Mouse (Mus musculus): ENCODE measurements at regions not wholly inside any gene's neighbourhood (a gene's known extent, or its start where the extent isn't known, plus 50 kb on each side); places are given as distances from the start of the nearest gene placed in this dataset.
A peak's percentile ranks its signal among the peaks of the same experiment; 100 is the strongest.

GRCm38 (mm10) chr12:51024057-51024743 is 323.7 kb upstream of the G2e3 start:
- Histone ChIP-seq H3K27me3 (ENCODE audit: control insufficient read depth, insufficient read depth, low read length) (0 out of 2 replicates have a peak, but pooled peaks cover 7% of the 10 kb centered on the region), H3K36me3 (ENCODE audit: control insufficient read depth, insufficient read depth, low read length) (no peaks in the 10 kb centered on the region), H3K4me2 (ENCODE audit: low read length) (no peak overlapping the region), H3K9ac (replicated peaks; ENCODE audit: low read length) (no peak overlapping the region), H3K27ac (replicated peaks; ENCODE audit: low read depth, low read length) (no peak overlapping the region), H3K9me3 (ENCODE audit: control insufficient read depth, low read length) (no peaks in the 10 kb centered on the region), H3K4me3 (replicated peaks; ENCODE audit: low read depth, low read length) (no peak overlapping the region), H3K4me1 (ENCODE audit: control insufficient read depth, insufficient read depth, low read length) (peaks cover 8% of the 10 kb centered on the region; the same call in 1 of the 2 replicates)
- WGBS = 92% methylated on average over 3 of the region's 3 CpGs
- peak; percentile 62; the same call in 1 of the 2 replicates for ATAC-seq (ENCODE audit: low FRiP score, low TSS enrichment)
- DNase-seq = no peak

- no peak for ATAC-seq (ENCODE audit: low FRiP score, low TSS enrichment)
Observed at GRCm38 (mm10) chr12:51018185-51018584, 329.7 kb upstream of the G2e3 start.

GRCm38 (mm10) chr12:51016081-51016480 is 331.8 kb upstream of the G2e3 start:
- Histone ChIP-seq H3K9me3 (ENCODE audit: control insufficient read depth, low read length) (no peaks in the 10 kb centered on the region), H3K4me3 (replicated peaks; ENCODE audit: low read depth, low read length) (no peak overlapping the region), H3K9ac (replicated peaks; ENCODE audit: low read length) (no peak overlapping the region), H3K4me2 (ENCODE audit: low read length) (no peak overlapping the region), H3K27ac (replicated peaks; ENCODE audit: low read depth, low read length) (no peak overlapping the region), H3K36me3 (ENCODE audit: control insufficient read depth, insufficient read depth, low read length) (no peaks in the 10 kb centered on the region), H3K27me3 (ENCODE audit: control insufficient read depth, insufficient read depth, low read length) (no peaks in the 10 kb centered on the region), H3K4me1 (ENCODE audit: control insufficient read depth, insufficient read depth, low read length) (no peaks in the 10 kb centered on the region)
- DNase-seq (no peak), ATAC-seq (ENCODE audit: low FRiP score, low TSS enrichment) (no peak)
- 96% methylated on average over 6 of the region's 6 CpGs for WGBS

More at GRCm38 (mm10) chr12:51018185-51018584, 329.7 kb upstream of the G2e3 start:
- no peaks in the 10 kb centered on the region for H3K4me1 ChIP-seq (ENCODE audit: control insufficient read depth, insufficient read depth, low read length)
- no peaks in the 10 kb centered on the region for H3K9me3 ChIP-seq (ENCODE audit: control insufficient read depth, low read length)
- no peak overlapping the region for H3K4me2 ChIP-seq (ENCODE audit: low read length)
- DNase-seq = peak; percentile 11
- no peak overlapping the region for H3K27ac ChIP-seq (replicated peaks; ENCODE audit: low read depth, low read length)
- H3K9ac ChIP-seq (replicated peaks; ENCODE audit: low read length) = no peak overlapping the region
- no peak overlapping the region for H3K4me3 ChIP-seq (replicated peaks; ENCODE audit: low read depth, low read length)
- H3K27me3 ChIP-seq (ENCODE audit: control insufficient read depth, insufficient read depth, low read length) = no peaks in the 10 kb centered on the region
- no peaks in the 10 kb centered on the region for H3K36me3 ChIP-seq (ENCODE audit: control insufficient read depth, insufficient read depth, low read length)
- WGBS = 88% methylated on average over 5 of the region's 5 CpGs

GRCm38 (mm10) chr12:51009644-51010043 is 338.2 kb upstream of the G2e3 start:
- peaks cover 30% of the 10 kb centered on the region for H3K27me3 ChIP-seq (ENCODE audit: control insufficient read depth, insufficient read depth, low read length)
- H3K9me3 ChIP-seq (ENCODE audit: control insufficient read depth, low read length) = peaks cover 8% of the 10 kb centered on the region; the same call in 1 of the 2 replicates
- no peak overlapping the region for H3K9ac ChIP-seq (replicated peaks; ENCODE audit: low read length)
- H3K27ac ChIP-seq (replicated peaks; ENCODE audit: low read depth, low read length) = no peak overlapping the region
- no peaks in the 10 kb centered on the region for H3K4me1 ChIP-seq (ENCODE audit: control insufficient read depth, insufficient read depth, low read length)
- H3K4me2 ChIP-seq (ENCODE audit: low read length) = no peak overlapping the region
- WGBS = 75% methylated on average over 4 of the region's 4 CpGs
- H3K36me3 ChIP-seq (ENCODE audit: control insufficient read depth, insufficient read depth, low read length) = no peaks in the 10 kb centered on the region
- ATAC-seq (ENCODE audit: low FRiP score, low TSS enrichment) (no peak), DNase-seq (no peak)
- H3K4me3 ChIP-seq (replicated peaks; ENCODE audit: low read depth, low read length) = no peak overlapping the region

- H3K9ac ChIP-seq (replicated peaks; ENCODE audit: low read length) = no peak overlapping the region; the same call in 1 of the 2 replicates
- ATAC-seq (ENCODE audit: low FRiP score, low TSS enrichment) = peak; percentile 82
- H3K4me1 ChIP-seq (ENCODE audit: control insufficient read depth, insufficient read depth, low read length) = peaks cover 28% of the 10 kb centered on the region
- H3K36me3 ChIP-seq (ENCODE audit: control insufficient read depth, insufficient read depth, low read length) = no peaks in the 10 kb centered on the region
- peak overlapping the region; percentile 39 for H3K4me2 ChIP-seq (ENCODE audit: low read length)
- WGBS = 2% methylated on average over 12 of the region's 12 CpGs
- H3K9me3 ChIP-seq (ENCODE audit: control insufficient read depth, low read length) = 0 out of 2 replicates have a peak, but pooled peaks cover under 1% of the 10 kb centered on the region
- peak overlapping the region; percentile 79 for H3K27ac ChIP-seq (replicated peaks; ENCODE audit: low read depth, low read length)
- H3K27me3 ChIP-seq (ENCODE audit: control insufficient read depth, insufficient read depth, low read length) = peaks cover 45% of the 10 kb centered on the region
- DNase-seq = peak; percentile 83
- H3K4me3 ChIP-seq (replicated peaks; ENCODE audit: low read depth, low read length) = 0 out of 2 replicates have a peak overlapping the region, but pooled peaks have one; percentile 5
Observed at GRCm38 (mm10) chr12:51001722-51002592, 345.9 kb upstream of the G2e3 start.

- peaks cover 28% of the 10 kb centered on the region for H3K4me1 ChIP-seq (ENCODE audit: control insufficient read depth, insufficient read depth, low read length)
- no peak overlapping the region for H3K4me3 ChIP-seq (replicated peaks; ENCODE audit: low read depth, low read length)
- no peaks in the 10 kb centered on the region for H3K9me3 ChIP-seq (ENCODE audit: control insufficient read depth, low read length)
- no peak overlapping the region; the same call in 1 of the 2 replicates for H3K4me2 ChIP-seq (ENCODE audit: low read length)
- H3K27ac ChIP-seq (replicated peaks; ENCODE audit: low read depth, low read length) = peak overlapping the region; percentile 79
- DNase-seq (peak; percentile 24), ATAC-seq (ENCODE audit: low FRiP score, low TSS enrichment) (no peak)
- no peaks in the 10 kb centered on the region for H3K36me3 ChIP-seq (ENCODE audit: control insufficient read depth, insufficient read depth, low read length)
- peaks cover 46% of the 10 kb centered on the region for H3K27me3 ChIP-seq (ENCODE audit: control insufficient read depth, insufficient read depth, low read length)
- 41% methylated on average over 4 of the region's 4 CpGs for WGBS
- H3K9ac ChIP-seq (replicated peaks; ENCODE audit: low read length) = no peak overlapping the region
Observed at GRCm38 (mm10) chr12:51001096-51001495, 346.8 kb upstream of the G2e3 start.

GRCm38 (mm10) chr12:51000281-51001075 is 347.4 kb upstream of the G2e3 start:
- peak; percentile 40 for DNase-seq
- Histone ChIP-seq H3K9me3 (ENCODE audit: control insufficient read depth, low read length) (no peaks in the 10 kb centered on the region), H3K36me3 (ENCODE audit: control insufficient read depth, insufficient read depth, low read length) (no peaks in the 10 kb centered on the region), H3K4me1 (ENCODE audit: control insufficient read depth, insufficient read depth, low read length) (peaks cover 28% of the 10 kb centered on the region), H3K27ac (replicated peaks; ENCODE audit: low read depth, low read length) (peak overlapping the region; percentile 79; the same call in 1 of the 2 replicates), H3K4me3 (replicated peaks; ENCODE audit: low read depth, low read length) (no peak overlapping the region), H3K9ac (replicated peaks; ENCODE audit: low read length) (no peak overlapping the region), H3K27me3 (ENCODE audit: control insufficient read depth, insufficient read depth, low read length) (peaks cover 40% of the 10 kb centered on the region), H3K4me2 (ENCODE audit: low read length) (no peak overlapping the region)
- WGBS = 62% methylated on average over 18 of the region's 18 CpGs
- ATAC-seq (ENCODE audit: low FRiP score, low TSS enrichment) = no peak

Data from midbrain, embryonic 14.5 days (tissue).